Comparison of ENCODE assay signal across 8 mouse cellular contexts in genomic region chr7:19003902-19004630, GRCm38 (mm10). TPM values are rescaled to one million over a fixed set of nuclear protein-coding genes. Genes with fewer than 3 reads are reported as not detected.
DNase-seq lines count a peak whose midpoint lies in the region; ATAC-seq lines count a peak whose summit lies in the region.

Irf2bp1 (plus strand) TSS chr7:19004044.

- DNase-seq in adrenal gland, adult (ENCODE audit: inconsistent age in 2 of 2, low spot score in 1 of 2) = peak; percentile 95 to 98
- peak; percentile 98 for DNase-seq in embryo, embryonic 10.5 days (ENCODE audit: low spot score)
- peak; percentile 94 for DNase-seq in gastrocnemius, postnatal 14 days
- DNase-seq in left cerebral cortex, postnatal 10 days (ENCODE audit: extremely low spot score in 1 of 2, low spot score in 2 of 2) = peak; percentile 92 to 95
- DNase-seq in right cerebral cortex, postnatal 25 days = peak; percentile 95
- DNase-seq in urinary bladder, postnatal 4 days (ENCODE audit: low spot score in 2 of 2) = peak; percentile 89 to 93

- ATAC-seq in inflammation-experienced regulatory T-cells, adult 6 months = peak; percentile 64
- peak; percentile 53 for ATAC-seq in megakaryocyte-erythroid progenitor cell, adult 5-6 weeks (replicated peaks; ENCODE audit: low FRiP score, low TSS enrichment, poor library complexity, severe bottlenecking)

- intact Hi-C loops in gastrocnemius, postnatal 14 days (cut with DNase I; ENCODE audit: low total_unique reads) = no loop called here
- intact Hi-C loops in left cerebral cortex, postnatal 10 days (cut with DNase I) = no loop called here

RNA-seq across cellular contexts. Expression of gene Irf2bp1, which starts in this region (rescaled TPM):
- total RNA-seq in gastrocnemius, postnatal 14 days (2021) = 10 to 100 TPM; 14.9 to 18.6 TPM
- 1 to 10 TPM; 1.1 to 2.6 (median 1.9) TPM for polyA plus RNA-seq in inflammation-experienced regulatory T-cells, adult 6 months (2017; shearing (Covaris generic))
- total RNA-seq in left cerebral cortex, postnatal 10 days (2021) = 10 to 100 TPM; 44.8 to 46.1 TPM
- total RNA-seq in megakaryocyte-erythroid progenitor cell, adult 5-6 weeks (2014; fragmentation: Nextera tagmentation) = 23.8 TPM in 2 replicates
- total RNA-seq in megakaryocyte-erythroid progenitor cell, adult 5-6 weeks (2017) = 12.3 and 12.7 TPM in 2 replicates

Comparison
In these comparisons a context has a peak if more than half of its experiments do, and no peak if none do; other contexts are left out.
1. Peak in every context shown above with its lines: DNase-seq and ATAC-seq.